Mouse (Mus musculus) liver, adult 2 months (tissue): Measurements from ENCODE around the gene Inca1.

Experiments
- CTCF ChIP-seq: fragments of 200-500 bp; IDR thresholded peaks from 2 replicates; pipeline ENCODE4 v1.5.1; 2011; ENCODE audit warnings: low read depth, low read length, control low read depth
- POLR2A ChIP-seq: fragments of 200-500 bp; IDR thresholded peaks from 2 replicates; pipeline ENCODE4 v1.6.1; 2011; ENCODE audit warnings: low read length, control low read depth; ENCODE audit not compliant: insufficient read depth; ENCODE audit errors: extremely low read depth

GRCm38 (mm10) chr11:70656456-70656927 is 43.5 kb downstream of the Inca1 start:
- TF ChIP-seq POLR2A (no peak), CTCF (no peak)
